Mouse (Mus musculus) brain, adult 2 months (tissue): ENCODE measurements around the gene 1700123O20Rik.

Experiments
- DNase-seq: peaks from one replicate; pipeline ENCODE4 v3.0.0; 2011; ENCODE audit warnings: low read depth, low spot score

The 1700123O20Rik gene

GRCm38 (mm10) chr14:54678657-54679304, 7.2 kb upstream of the 1700123O20Rik start:
- no peak for DNase-seq

- DNase-seq, result no peak
Measured at GRCm38 (mm10) chr14:54682396-54682795, 3.6 kb upstream of the 1700123O20Rik start.

GRCm38 (mm10) chr14:54685471-54685870, 545 bp upstream of the 1700123O20Rik start:
- no peak for DNase-seq

GRCm38 (mm10) chr14:54686522-54687143, 617 bp downstream of the 1700123O20Rik start, which contains the start of gene Acin1:
Gene Acin1, minus strand, starts transcription at chr14:54686931.
- DNase-seq, result peak; percentile 99

GRCm38 (mm10) chr14:54687251-54687650, 1.2 kb downstream of the 1700123O20Rik start:
- DNase-seq, result peak; percentile 12

GRCm38 (mm10) chr14:54695042-54695441, 9.0 kb downstream of the 1700123O20Rik start:
- DNase-seq, result no peak

GRCm38 (mm10) chr14:54696752-54697151, 10.7 kb downstream of the 1700123O20Rik start:
- no peak for DNase-seq

GRCm38 (mm10) chr14:54698733-54699132, 12.7 kb downstream of the 1700123O20Rik start, which contains the start of gene Gm29776:
Gene Gm29776, minus strand, starts transcription at chr14:54698833.
- DNase-seq, result no peak

GRCm38 (mm10) chr14:54699586-54699985, 13.6 kb downstream of the 1700123O20Rik start:
- DNase-seq, result no peak

GRCm38 (mm10) chr14:54701298-54701697, 15.3 kb downstream of the 1700123O20Rik start:
- peak; percentile 82 for DNase-seq

- no peak for DNase-seq
Measured at GRCm38 (mm10) chr14:54703207-54703606, 17.2 kb downstream of the 1700123O20Rik start.

- no peak for DNase-seq
Measured at GRCm38 (mm10) chr14:54705844-54706243, 19.8 kb downstream of the 1700123O20Rik start.

- DNase-seq, result no peak
Measured at GRCm38 (mm10) chr14:54706589-54707320, 20.7 kb downstream of the 1700123O20Rik start.

GRCm38 (mm10) chr14:54709054-54709453, 23.0 kb downstream of the 1700123O20Rik start:
- DNase-seq, result no peak

GRCm38 (mm10) chr14:54712074-54712473, 26.1 kb downstream of the 1700123O20Rik start, which contains the start of gene Cebpe:
Gene Cebpe, minus strand, starts transcription at chr14:54712174.
- DNase-seq, result no peak

- peak; percentile 23 for DNase-seq
Measured at GRCm38 (mm10) chr14:54712861-54713260, 26.8 kb downstream of the 1700123O20Rik start.

GRCm38 (mm10) chr14:54714121-54714520, 28.1 kb downstream of the 1700123O20Rik start:
- DNase-seq, result peak; percentile 93

GRCm38 (mm10) chr14:54714617-54715081, 28.6 kb downstream of the 1700123O20Rik start:
- DNase-seq, result peak; percentile 70

GRCm38 (mm10) chr14:54715402-54715801, 29.4 kb downstream of the 1700123O20Rik start:
- DNase-seq, result no peak

- no peak for DNase-seq
Measured at GRCm38 (mm10) chr14:54720041-54720440, 34.0 kb downstream of the 1700123O20Rik start.

- DNase-seq, result peak; percentile 65
Measured at GRCm38 (mm10) chr14:54720654-54721350, 34.8 kb downstream of the 1700123O20Rik start.
